Mouse (Mus musculus) forebrain, embryonic 11.5 days (tissue): ENCODE measurements at regions not wholly inside any gene's neighbourhood (a gene's known extent, or its start where the extent isn't known, plus 50 kb on each side); places are given as distances from the start of the nearest gene placed in this dataset.
"Not testable (repeated sequence)": the region's sequence is repeated elsewhere in the genome, so short reads cannot be mapped to it uniquely, and the experiment has no call there.

Experiments
- ATAC-seq: fragments of 200-750 bp; cut with Nextera tagmentation; replicated peaks from 2 replicates; pipeline ENCODE4 v1.8.0; 2017; ENCODE audit warnings: moderate TSS enrichment; ENCODE audit not compliant: low FRiP score
- DNase-seq: peaks from one replicate; pipeline ENCODE4 v3.0.0-alpha.2; 2017; ENCODE audit warnings: low spot score
- H3K27ac ChIP-seq: fragments of 300-500 bp; sonication (generic); 2 replicates; pipeline ENCODE4 v1.5.1; 2014; ENCODE audit warnings: low read depth, low read length
- H3K27me3 ChIP-seq: fragments of 300-500 bp; sonication (generic); 2 replicates; pipeline ENCODE4 v1.6.1; 2014; ENCODE audit warnings: mild to moderate bottlenecking, low read length, mixed read lengths; ENCODE audit not compliant: control insufficient read depth, insufficient read depth
- H3K36me3 ChIP-seq: fragments of 300-500 bp; sonication (generic); 2 replicates; pipeline ENCODE4 v1.6.1; 2014; ENCODE audit warnings: mild to moderate bottlenecking, low read length, moderate library complexity, mixed read lengths; ENCODE audit not compliant: control insufficient read depth, insufficient read depth
- H3K4me1 ChIP-seq: fragments of 300-500 bp; sonication (generic); replicated peaks from 2 replicates; pipeline ENCODE4 v1.6.1; 2014; ENCODE audit warnings: low read length, mixed read lengths; ENCODE audit not compliant: control insufficient read depth, insufficient read depth
- H3K4me2 ChIP-seq: fragments of 300-500 bp; sonication (generic); 2 replicates; pipeline ENCODE4 v1.6.1; 2014; ENCODE audit warnings: low read depth, mild to moderate bottlenecking, low read length, moderate library complexity, mixed read lengths; ENCODE audit not compliant: severe bottlenecking
- H3K4me3 ChIP-seq: fragments of 300-500 bp; sonication (generic); 2 replicates; pipeline ENCODE4 v1.5.1; 2014; ENCODE audit warnings: low read depth, low read length
- H3K9ac ChIP-seq: fragments of 300-500 bp; sonication (generic); 2 replicates; pipeline ENCODE4 v1.6.1; 2014; ENCODE audit warnings: low read length
- H3K9me3 ChIP-seq: fragments of 300-500 bp; sonication (generic); 2 replicates; pipeline ENCODE4 v1.6.1; 2016; ENCODE audit warnings: low read length, mixed read lengths; ENCODE audit not compliant: control insufficient read depth
- WGBS: fragments of 180-500 bp; shearing (Covaris S2); extraction: QIAGEN DNeasy Blood & Tissue Kit; methylation state at CpG from one replicate; pipeline ENCODE4 v1.1.7; 2014; 5-methylcytosine and 5-hydroxymethylcytosine counted together

DNA sequence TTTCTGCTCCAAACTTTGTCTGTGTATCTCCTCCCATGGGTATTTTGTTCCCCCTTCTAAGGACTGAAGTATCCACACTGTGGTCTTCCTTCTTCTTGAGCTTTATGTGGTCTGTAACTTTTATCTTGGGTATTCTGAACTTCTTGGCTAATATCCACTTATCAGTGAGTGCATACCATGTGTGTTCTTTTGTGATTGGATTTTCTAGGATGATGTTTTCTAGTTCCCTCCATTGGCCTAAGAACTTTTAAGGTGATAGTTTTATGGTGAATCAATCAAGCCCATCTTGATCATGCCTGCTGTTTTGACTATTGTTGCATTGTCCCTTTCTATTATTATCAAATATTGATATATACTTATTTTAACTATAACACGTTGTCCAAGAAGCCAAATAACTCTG lies 779.4 kb upstream of the Tpm3-rs7 start:
- not testable (repeated sequence) for H3K4me1 ChIP-seq, DNase-seq, H3K36me3 ChIP-seq, ATAC-seq, H3K9ac ChIP-seq, H3K27me3 ChIP-seq, H3K9me3 ChIP-seq, H3K4me2 ChIP-seq, H3K4me3 ChIP-seq, H3K27ac ChIP-seq
- WGBS = 85% methylated on average over 1 of the region's 1 CpGs

DNA sequence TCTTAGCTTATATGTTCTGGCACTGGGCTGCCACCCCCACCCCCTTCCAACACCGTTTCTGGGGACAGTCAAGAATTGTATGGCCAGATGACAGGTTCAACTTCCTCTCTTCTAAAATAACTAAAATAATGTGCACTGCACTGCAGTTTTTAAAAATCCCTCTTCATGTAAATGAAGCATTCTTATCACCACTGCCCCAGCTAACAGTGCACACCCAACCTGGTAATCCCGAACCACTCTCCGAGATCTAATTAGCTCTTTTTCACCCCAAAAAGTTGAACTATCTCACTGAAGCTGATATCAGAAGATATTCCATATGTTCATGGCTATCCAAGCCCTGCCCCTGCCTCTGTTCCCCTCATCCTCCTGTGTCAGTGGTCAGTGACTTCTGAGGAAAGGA lies 778.5 kb upstream of the Tpm3-rs7 start:
- Histone ChIP-seq H3K36me3 (no peaks in the 10 kb centered on the region), H3K27me3 (no peaks in the 10 kb centered on the region), H3K4me1 (no peaks in the 10 kb centered on the region), H3K27ac (no peak overlapping the region), H3K4me3 (no peak overlapping the region), H3K4me2 (no peak overlapping the region), H3K9me3 (no peaks in the 10 kb centered on the region), H3K9ac (no peak overlapping the region)
- no peak for DNase-seq
- ATAC-seq = no peak
- WGBS = 86% methylated on average over 3 of the region's 3 CpGs

- Histone ChIP-seq H3K27ac (no peak overlapping the region), H3K4me1 (no peaks in the 10 kb centered on the region), H3K9ac (no peak overlapping the region), H3K9me3 (no peaks in the 10 kb centered on the region), H3K4me3 (no peak overlapping the region), H3K36me3 (no peaks in the 10 kb centered on the region), H3K27me3 (no peaks in the 10 kb centered on the region), H3K4me2 (no peak overlapping the region)
- 83% methylated on average over 1 of the region's 1 CpGs for WGBS
- no peak for ATAC-seq
- DNase-seq = no peak
Measured at GRCm38 (mm10) chr14:112542261-112542660, 772.1 kb upstream of the Tpm3-rs7 start.

GRCm38 (mm10) chr14:112548798-112549197 lies 765.6 kb upstream of the Tpm3-rs7 start:
- no peak overlapping the region for H3K27ac ChIP-seq
- no peak overlapping the region for H3K9ac ChIP-seq
- H3K4me3 ChIP-seq = no peak overlapping the region
- ATAC-seq = peak; percentile 37; the same call in 1 of the 2 replicates
- DNase-seq = no peak
- H3K4me2 ChIP-seq = no peak overlapping the region
- WGBS = 98% methylated on average over 6 of the region's 6 CpGs
- H3K27me3 ChIP-seq = no peaks in the 10 kb centered on the region
- H3K4me1 ChIP-seq = no peaks in the 10 kb centered on the region
- H3K36me3 ChIP-seq = no peaks in the 10 kb centered on the region
- H3K9me3 ChIP-seq = no peaks in the 10 kb centered on the region

GRCm38 (mm10) chr14:112562246-112562645 lies 752.2 kb upstream of the Tpm3-rs7 start:
- WGBS = 83% methylated on average over 2 of the region's 2 CpGs
- H3K4me2 ChIP-seq = no peak overlapping the region
- no peaks in the 10 kb centered on the region for H3K4me1 ChIP-seq
- no peaks in the 10 kb centered on the region for H3K36me3 ChIP-seq
- no peak for DNase-seq
- no peak overlapping the region for H3K27ac ChIP-seq
- no peaks in the 10 kb centered on the region for H3K27me3 ChIP-seq
- H3K9ac ChIP-seq = no peak overlapping the region
- ATAC-seq = no peak
- no peaks in the 10 kb centered on the region for H3K9me3 ChIP-seq
- no peak overlapping the region for H3K4me3 ChIP-seq

GRCm38 (mm10) chr14:112594715-112595114 lies 719.7 kb upstream of the Tpm3-rs7 start:
- DNase-seq (no peak), ATAC-seq (no peak)
- 92% methylated on average over 6 of the region's 6 CpGs for WGBS

GRCm38 (mm10) chr14:112620701-112621100 lies 693.7 kb upstream of the Tpm3-rs7 start:
- Histone ChIP-seq H3K27me3 (no peaks in the 10 kb centered on the region), H3K27ac (no peak overlapping the region), H3K4me2 (no peak overlapping the region), H3K36me3 (no peaks in the 10 kb centered on the region), H3K4me3 (no peak overlapping the region), H3K9ac (no peak overlapping the region), H3K4me1 (no peaks in the 10 kb centered on the region), H3K9me3 (no peaks in the 10 kb centered on the region)
- ATAC-seq (no peak), DNase-seq (no peak)
- WGBS = 98% methylated on average over 2 of the region's 2 CpGs

More at GRCm38 (mm10) chr14:112594715-112595114, 719.7 kb upstream of the Tpm3-rs7 start:
- no peak overlapping the region for H3K4me3 ChIP-seq
- H3K4me2 ChIP-seq = no peak overlapping the region
- no peaks in the 10 kb centered on the region for H3K9me3 ChIP-seq
- no peaks in the 10 kb centered on the region for H3K4me1 ChIP-seq
- H3K9ac ChIP-seq = no peak overlapping the region
- no peaks in the 10 kb centered on the region for H3K27me3 ChIP-seq
- H3K36me3 ChIP-seq = no peaks in the 10 kb centered on the region
- no peak overlapping the region for H3K27ac ChIP-seq

GRCm38 (mm10) chr14:112657634-112658033 lies 656.8 kb upstream of the Tpm3-rs7 start:
- H3K4me2 ChIP-seq = no peak overlapping the region
- H3K9ac ChIP-seq = no peak overlapping the region
- H3K4me3 ChIP-seq = no peak overlapping the region
- no peaks in the 10 kb centered on the region for H3K36me3 ChIP-seq
- WGBS = 81% methylated on average over 2 of the region's 2 CpGs
- DNase-seq = no peak
- H3K27me3 ChIP-seq = no peaks in the 10 kb centered on the region
- no peak overlapping the region for H3K27ac ChIP-seq
- ATAC-seq = no peak
- no peaks in the 10 kb centered on the region for H3K9me3 ChIP-seq
- no peaks in the 10 kb centered on the region for H3K4me1 ChIP-seq

- no peak overlapping the region for H3K4me2 ChIP-seq
- H3K9me3 ChIP-seq = no peaks in the 10 kb centered on the region
- no peak overlapping the region for H3K27ac ChIP-seq
- H3K9ac ChIP-seq = no peak overlapping the region
- DNase-seq = no peak
- 94% methylated on average over 1 of the region's 1 CpGs for WGBS
- H3K36me3 ChIP-seq = no peaks in the 10 kb centered on the region
- no peaks in the 10 kb centered on the region for H3K27me3 ChIP-seq
- no peak for ATAC-seq
- H3K4me3 ChIP-seq = no peak overlapping the region
- no peaks in the 10 kb centered on the region for H3K4me1 ChIP-seq
Measured at GRCm38 (mm10) chr14:112659819-112660218, 654.6 kb upstream of the Tpm3-rs7 start.
